Mouse (Mus musculus): ENCODE results near the gene Mapkbp1. TPM values are rescaled to one million over a fixed set of nuclear protein-coding genes. Genes with fewer than 3 reads are reported as not detected.

Gene Mapkbp1
- 3.0 and 3.7 TPM in 2 replicates for polyA plus RNA-seq (2014; fragmentation: Nextera tagmentation; extraction: Ambion mirVana)

DNA sequence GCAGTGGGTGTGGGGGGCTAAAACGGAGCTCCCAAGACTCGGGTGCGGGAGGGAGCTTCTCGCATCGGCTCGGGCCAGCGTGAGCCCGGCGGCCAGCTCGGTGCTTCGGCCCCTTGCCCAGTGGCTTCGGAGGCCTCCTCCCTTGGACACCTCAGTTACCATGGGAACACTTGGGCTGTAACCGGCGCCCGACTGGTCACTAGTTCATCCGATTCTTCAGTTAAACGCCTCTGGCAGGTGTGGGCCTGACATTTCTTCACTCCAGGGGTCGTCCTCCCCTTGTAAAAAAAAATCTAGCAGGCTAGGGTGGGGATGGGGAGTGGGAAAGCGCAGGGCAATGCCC lies at the start of gene Mapkbp1:
Gene Mapkbp1, plus strand, starts transcription at position 163 of the 343 bp plus-strand sequence.
- H3K9ac ChIP-seq (ENCODE audit: low read length) = peak within 1 kb of the TSS; percentile 80
- peak within 1 kb of the TSS; percentile 49 for H3K4me2 ChIP-seq (ENCODE audit: low read depth)
- no peak for DNase-seq (ENCODE audit: low spot score)
- under 1% methylated on average over 19 of the region's 19 CpGs for WGBS
- H3K9me3 ChIP-seq (ENCODE audit: control insufficient read depth, low read length) = no peaks in the 10 kb centered on the region
- peak within 1 kb of the TSS; percentile 71 for H3K4me3 ChIP-seq (ENCODE audit: low read depth, low read length)
- H3K36me3 ChIP-seq (ENCODE audit: control insufficient read depth, insufficient read depth, low read length) = no peaks in the 10 kb centered on the region
- H3K4me1 ChIP-seq (ENCODE audit: control insufficient read depth, insufficient read depth, low read length) = 0 out of 2 replicates have a peak, but pooled peaks cover 2% of the 10 kb centered on the region
- no peak within 1 kb of the TSS; the same call in 1 of the 2 replicates for H3K27ac ChIP-seq (ENCODE audit: low read depth, low read length)
- H3K27me3 ChIP-seq (ENCODE audit: control insufficient read depth, insufficient read depth, low read length) = no peaks in the 10 kb centered on the region
- peak; percentile 81 for ATAC-seq (ENCODE audit: insufficient read depth, low FRiP score, low TSS enrichment)

GRCm38 (mm10) chr2:119970571-119970970 lies 1.9 kb upstream of the Mapkbp1 start:
- no peak overlapping the region for H3K4me3 ChIP-seq (ENCODE audit: low read depth, low read length)
- DNase-seq (ENCODE audit: low spot score) (peak; percentile 36), ATAC-seq (ENCODE audit: insufficient read depth, low FRiP score, low TSS enrichment) (no peak)
- no peaks in the 10 kb centered on the region for H3K27me3 ChIP-seq (ENCODE audit: control insufficient read depth, insufficient read depth, low read length)
- H3K9ac ChIP-seq (ENCODE audit: low read length) = no peak overlapping the region
- 0 out of 2 replicates have a peak, but pooled peaks cover 2% of the 10 kb centered on the region for H3K4me1 ChIP-seq (ENCODE audit: control insufficient read depth, insufficient read depth, low read length)
- 55% methylated on average over 9 of the region's 9 CpGs for WGBS
- H3K27ac ChIP-seq (ENCODE audit: low read depth, low read length) = no peak overlapping the region
- H3K9me3 ChIP-seq (ENCODE audit: control insufficient read depth, low read length) = no peaks in the 10 kb centered on the region
- no peaks in the 10 kb centered on the region for H3K36me3 ChIP-seq (ENCODE audit: control insufficient read depth, insufficient read depth, low read length)
- no peak overlapping the region for H3K4me2 ChIP-seq (ENCODE audit: low read depth)

- H3K4me1 ChIP-seq (ENCODE audit: control insufficient read depth, insufficient read depth, low read length) = 0 out of 2 replicates have a peak, but pooled peaks cover 2% of the 10 kb centered on the region
- no peak overlapping the region for H3K4me2 ChIP-seq (ENCODE audit: low read depth)
- ATAC-seq (ENCODE audit: insufficient read depth, low FRiP score, low TSS enrichment) = no peak
- no peak overlapping the region for H3K27ac ChIP-seq (ENCODE audit: low read depth, low read length)
- no peaks in the 10 kb centered on the region for H3K36me3 ChIP-seq (ENCODE audit: control insufficient read depth, insufficient read depth, low read length)
- WGBS = 84% methylated on average over 3 of the region's 3 CpGs
- no peak overlapping the region for H3K4me3 ChIP-seq (ENCODE audit: low read depth, low read length)
- H3K9me3 ChIP-seq (ENCODE audit: control insufficient read depth, low read length) = no peaks in the 10 kb centered on the region
- no peak for DNase-seq (ENCODE audit: low spot score)
- H3K9ac ChIP-seq (ENCODE audit: low read length) = no peak overlapping the region
- H3K27me3 ChIP-seq (ENCODE audit: control insufficient read depth, insufficient read depth, low read length) = no peaks in the 10 kb centered on the region
Measured at GRCm38 (mm10) chr2:119971316-119971715, 1.2 kb upstream of the Mapkbp1 start.

- no peak overlapping the region; the same call in 1 of the 2 replicates for H3K27ac ChIP-seq (ENCODE audit: low read depth, low read length)
- WGBS = 3% methylated on average over 32 of the region's 32 CpGs
Measured at GRCm38 (mm10) chr2:119971837-119972536, 512 bp upstream of the Mapkbp1 start.

DNA sequence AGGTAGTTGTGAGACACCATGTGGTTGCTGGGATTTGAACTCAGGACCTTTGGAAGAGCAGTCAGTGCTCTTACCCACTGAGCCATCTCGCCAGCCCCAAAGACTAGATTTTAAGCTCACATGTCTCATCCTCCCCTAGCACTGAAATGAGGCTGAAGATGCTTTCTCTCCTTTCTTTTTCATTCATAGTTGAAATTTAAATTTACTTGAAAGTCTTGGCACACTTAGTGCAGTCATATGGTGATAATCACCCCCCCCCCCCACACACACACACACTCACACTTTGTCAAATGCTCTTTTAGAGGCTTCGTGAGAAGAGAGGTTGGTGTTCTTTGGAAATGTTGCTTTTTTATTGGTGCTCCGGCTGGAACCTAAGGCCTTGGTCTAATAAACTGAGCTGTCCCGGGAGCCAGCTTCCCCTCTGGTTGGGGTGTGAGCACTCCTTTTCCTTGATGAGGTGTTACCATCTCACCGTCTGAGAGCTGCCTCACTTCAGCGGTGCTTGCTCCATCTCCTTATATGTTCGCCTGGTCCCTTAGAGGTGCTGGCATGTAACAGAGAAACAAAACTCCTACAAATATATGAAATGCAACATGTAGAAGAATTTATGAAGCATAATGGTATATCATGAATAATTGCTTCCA lies 8.0 kb downstream of the Mapkbp1 start:
- WGBS = 80% methylated on average over 7 of the region's 7 CpGs
- no peak for DNase-seq (ENCODE audit: low spot score)

More at GRCm38 (mm10) chr2:119971837-119972536, 512 bp upstream of the Mapkbp1 start:
- Histone ChIP-seq H3K9me3 (ENCODE audit: control insufficient read depth, low read length) (no peaks in the 10 kb centered on the region), H3K9ac (ENCODE audit: low read length) (peak overlapping the region; percentile 80), H3K27me3 (ENCODE audit: control insufficient read depth, insufficient read depth, low read length) (no peaks in the 10 kb centered on the region), H3K4me1 (ENCODE audit: control insufficient read depth, insufficient read depth, low read length) (0 out of 2 replicates have a peak, but pooled peaks cover 2% of the 10 kb centered on the region), H3K4me2 (ENCODE audit: low read depth) (peak overlapping the region; percentile 49), H3K4me3 (ENCODE audit: low read depth, low read length) (peak overlapping the region; percentile 71), H3K36me3 (ENCODE audit: control insufficient read depth, insufficient read depth, low read length) (no peaks in the 10 kb centered on the region)
- peak; percentile 99 for ATAC-seq (ENCODE audit: insufficient read depth, low FRiP score, low TSS enrichment)
- DNase-seq (ENCODE audit: low spot score) = peak; percentile 96

GRCm38 (mm10) chr2:119981631-119982030 lies 9.1 kb downstream of the Mapkbp1 start:
- H3K9me3 ChIP-seq (ENCODE audit: control insufficient read depth, low read length) = no peaks in the 10 kb centered on the region
- no peaks in the 10 kb centered on the region for H3K27me3 ChIP-seq (ENCODE audit: control insufficient read depth, insufficient read depth, low read length)
- H3K9ac ChIP-seq (ENCODE audit: low read length) = no peak overlapping the region
- H3K4me3 ChIP-seq (ENCODE audit: low read depth, low read length) = no peak overlapping the region
- no peak overlapping the region for H3K4me2 ChIP-seq (ENCODE audit: low read depth)
- H3K36me3 ChIP-seq (ENCODE audit: control insufficient read depth, insufficient read depth, low read length) = no peaks in the 10 kb centered on the region
- H3K27ac ChIP-seq (ENCODE audit: low read depth, low read length) = no peak overlapping the region
- 77% methylated on average over 2 of the region's 2 CpGs for WGBS
- H3K4me1 ChIP-seq (ENCODE audit: control insufficient read depth, insufficient read depth, low read length) = no peaks in the 10 kb centered on the region
- ATAC-seq (ENCODE audit: insufficient read depth, low FRiP score, low TSS enrichment) (no peak), DNase-seq (ENCODE audit: low spot score) (no peak)

More for the DNA sequence above, 8.0 kb downstream of the Mapkbp1 start:
- no peak overlapping the region for H3K4me3 ChIP-seq (ENCODE audit: low read depth, low read length)
- H3K4me2 ChIP-seq (ENCODE audit: low read depth) = no peak overlapping the region
- no peaks in the 10 kb centered on the region for H3K27me3 ChIP-seq (ENCODE audit: control insufficient read depth, insufficient read depth, low read length)
- H3K36me3 ChIP-seq (ENCODE audit: control insufficient read depth, insufficient read depth, low read length) = no peaks in the 10 kb centered on the region
- H3K9ac ChIP-seq (ENCODE audit: low read length) = no peak overlapping the region
- no peaks in the 10 kb centered on the region for H3K9me3 ChIP-seq (ENCODE audit: control insufficient read depth, low read length)
- ATAC-seq (ENCODE audit: insufficient read depth, low FRiP score, low TSS enrichment) = no peak
- no peaks in the 10 kb centered on the region for H3K4me1 ChIP-seq (ENCODE audit: control insufficient read depth, insufficient read depth, low read length)
- H3K27ac ChIP-seq (ENCODE audit: low read depth, low read length) = no peak overlapping the region

GRCm38 (mm10) chr2:119985871-119986270 lies 13.4 kb downstream of the Mapkbp1 start:
- ATAC-seq (ENCODE audit: insufficient read depth, low FRiP score, low TSS enrichment) (no peak), DNase-seq (ENCODE audit: low spot score) (no peak)
- Histone ChIP-seq H3K36me3 (ENCODE audit: control insufficient read depth, insufficient read depth, low read length) (no peaks in the 10 kb centered on the region), H3K27me3 (ENCODE audit: control insufficient read depth, insufficient read depth, low read length) (no peaks in the 10 kb centered on the region), H3K9me3 (ENCODE audit: control insufficient read depth, low read length) (no peaks in the 10 kb centered on the region), H3K9ac (ENCODE audit: low read length) (no peak overlapping the region), H3K4me2 (ENCODE audit: low read depth) (no peak overlapping the region), H3K4me3 (ENCODE audit: low read depth, low read length) (no peak overlapping the region), H3K27ac (ENCODE audit: low read depth, low read length) (no peak overlapping the region), H3K4me1 (ENCODE audit: control insufficient read depth, insufficient read depth, low read length) (no peaks in the 10 kb centered on the region)
- WGBS = 70% methylated on average over 8 of the region's 8 CpGs

DNA sequence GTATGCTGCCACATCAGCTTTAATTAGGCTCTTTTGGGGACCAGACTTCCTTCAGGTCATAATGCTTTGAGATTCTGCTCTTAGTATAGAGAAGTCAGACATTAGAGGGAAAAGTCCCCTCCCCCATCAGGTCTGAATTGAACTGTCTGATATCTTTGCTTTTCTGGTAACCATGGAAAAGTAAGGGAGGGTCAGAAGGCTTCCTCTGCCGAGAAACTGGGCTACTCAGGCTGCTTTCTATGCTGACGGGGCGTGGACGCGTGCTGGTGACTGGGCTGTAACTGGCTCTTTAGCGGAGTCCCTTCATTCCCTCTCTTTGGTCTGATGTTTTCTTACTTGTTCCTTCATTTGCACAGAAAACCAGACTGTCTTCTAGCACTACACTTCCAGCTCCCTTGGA lies 13.9 kb downstream of the Mapkbp1 start:
- 76% methylated on average over 6 of the region's 6 CpGs for WGBS

GRCm38 (mm10) chr2:119987441-119987840 lies 14.9 kb downstream of the Mapkbp1 start:
- Histone ChIP-seq H3K9me3 (ENCODE audit: control insufficient read depth, low read length) (no peaks in the 10 kb centered on the region), H3K4me2 (ENCODE audit: low read depth) (no peak overlapping the region), H3K36me3 (ENCODE audit: control insufficient read depth, insufficient read depth, low read length) (no peaks in the 10 kb centered on the region), H3K27ac (ENCODE audit: low read depth, low read length) (no peak overlapping the region), H3K27me3 (ENCODE audit: control insufficient read depth, insufficient read depth, low read length) (no peaks in the 10 kb centered on the region), H3K9ac (ENCODE audit: low read length) (no peak overlapping the region), H3K4me3 (ENCODE audit: low read depth, low read length) (no peak overlapping the region), H3K4me1 (ENCODE audit: control insufficient read depth, insufficient read depth, low read length) (no peaks in the 10 kb centered on the region)
- ATAC-seq (ENCODE audit: insufficient read depth, low FRiP score, low TSS enrichment) (no peak), DNase-seq (ENCODE audit: low spot score) (no peak)
- WGBS = 95% methylated on average over 2 of the region's 2 CpGs

More for the DNA sequence above, 13.9 kb downstream of the Mapkbp1 start:
- H3K4me3 ChIP-seq (ENCODE audit: low read depth, low read length) = no peak overlapping the region
- DNase-seq (ENCODE audit: low spot score) (no peak), ATAC-seq (ENCODE audit: insufficient read depth, low FRiP score, low TSS enrichment) (no peak)
- H3K4me1 ChIP-seq (ENCODE audit: control insufficient read depth, insufficient read depth, low read length) = no peaks in the 10 kb centered on the region
- no peaks in the 10 kb centered on the region for H3K9me3 ChIP-seq (ENCODE audit: control insufficient read depth, low read length)
- H3K4me2 ChIP-seq (ENCODE audit: low read depth) = no peak overlapping the region
- H3K27ac ChIP-seq (ENCODE audit: low read depth, low read length) = no peak overlapping the region
- H3K36me3 ChIP-seq (ENCODE audit: control insufficient read depth, insufficient read depth, low read length) = no peaks in the 10 kb centered on the region
- no peaks in the 10 kb centered on the region for H3K27me3 ChIP-seq (ENCODE audit: control insufficient read depth, insufficient read depth, low read length)
- H3K9ac ChIP-seq (ENCODE audit: low read length) = no peak overlapping the region
